Mouse (Mus musculus): ENCODE data around the gene 2210011C24Rik.

The 2210011C24Rik gene

DNA sequence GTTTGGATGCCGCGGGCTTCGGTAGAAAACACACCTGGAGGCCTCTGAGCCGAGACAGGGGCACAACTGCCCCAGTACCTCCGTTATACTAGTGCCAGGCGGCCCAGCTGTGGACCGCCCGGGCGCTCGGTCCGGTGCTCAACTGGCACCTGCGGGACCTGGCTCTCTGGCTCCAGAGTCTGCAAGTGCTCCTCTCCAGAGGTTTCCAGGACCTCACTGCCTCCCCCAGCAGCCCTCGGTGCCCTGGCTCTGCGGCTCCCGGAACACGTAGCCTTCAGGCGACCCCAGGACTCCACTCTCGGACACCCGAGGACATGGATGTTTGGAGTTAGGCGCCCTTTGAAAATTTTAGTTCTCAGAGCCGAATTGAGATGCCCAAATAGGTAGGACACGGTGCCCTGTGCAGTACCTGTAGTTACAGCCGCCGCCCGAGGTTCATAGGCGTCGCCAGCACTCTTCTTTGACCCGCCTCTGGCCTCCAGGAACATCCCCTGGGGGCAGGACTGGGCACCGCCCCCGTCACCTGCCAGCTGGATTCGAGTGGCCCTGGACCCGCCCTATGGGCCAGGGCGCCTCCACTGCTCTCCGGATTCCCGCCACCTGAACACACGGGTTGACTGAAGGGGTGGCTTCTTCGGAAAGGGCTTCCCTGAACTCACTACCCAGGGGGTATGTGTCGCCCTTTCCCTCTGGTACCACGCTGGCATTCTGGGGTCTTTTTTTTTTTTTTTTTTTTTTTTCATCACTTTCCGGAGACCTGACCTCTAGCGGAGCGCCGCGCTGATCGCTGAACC lies at the start of gene 2210011C24Rik:
TSS of gene 2210011C24Rik (minus strand) at position 467 of the 794 bp plus-strand sequence.
- no peak for DNase-seq (ENCODE audit: low spot score)

DNA sequence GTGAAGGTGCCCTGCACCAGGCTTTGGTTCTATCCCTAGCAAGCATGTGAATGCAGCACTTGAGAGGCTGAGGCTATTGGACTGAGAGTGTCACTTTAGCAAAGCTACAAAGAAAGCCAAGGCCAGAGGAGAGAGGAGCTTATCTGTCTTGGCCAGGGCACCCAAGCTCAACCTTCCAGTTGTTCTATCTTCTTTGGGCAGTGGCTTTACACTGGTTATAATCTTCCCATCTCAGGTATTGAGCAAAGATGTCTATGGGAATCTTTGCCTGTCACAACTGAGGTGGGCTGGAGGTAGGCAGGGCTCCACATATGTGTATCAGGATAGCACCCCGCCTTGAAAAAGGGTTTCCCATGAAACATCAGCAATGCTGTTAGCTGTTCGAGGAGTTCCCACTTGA lies 48.3 kb upstream of the 2210011C24Rik start:
- no peak for DNase-seq (ENCODE audit: low spot score)

DNA sequence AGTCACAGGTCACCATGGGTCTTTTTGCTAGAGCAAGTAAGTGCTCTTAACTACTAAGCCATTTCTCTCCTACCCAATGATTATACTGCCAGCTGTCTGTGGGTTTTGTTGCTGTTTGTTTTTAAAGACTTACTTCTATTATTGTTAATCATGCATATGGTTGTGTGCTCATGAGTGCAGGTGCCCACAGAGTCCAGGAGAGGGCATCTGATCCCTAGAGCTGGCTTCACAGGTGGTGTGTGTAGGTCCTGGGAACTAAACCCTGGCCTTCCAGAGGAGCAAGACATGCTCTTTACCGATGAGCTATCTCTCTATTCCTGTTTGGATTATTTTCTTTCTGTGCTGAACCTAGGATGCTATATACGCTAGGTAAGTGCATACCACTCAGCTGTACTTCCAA lies 47.3 kb upstream of the 2210011C24Rik start:
- no peak for DNase-seq (ENCODE audit: low spot score)

DNA sequence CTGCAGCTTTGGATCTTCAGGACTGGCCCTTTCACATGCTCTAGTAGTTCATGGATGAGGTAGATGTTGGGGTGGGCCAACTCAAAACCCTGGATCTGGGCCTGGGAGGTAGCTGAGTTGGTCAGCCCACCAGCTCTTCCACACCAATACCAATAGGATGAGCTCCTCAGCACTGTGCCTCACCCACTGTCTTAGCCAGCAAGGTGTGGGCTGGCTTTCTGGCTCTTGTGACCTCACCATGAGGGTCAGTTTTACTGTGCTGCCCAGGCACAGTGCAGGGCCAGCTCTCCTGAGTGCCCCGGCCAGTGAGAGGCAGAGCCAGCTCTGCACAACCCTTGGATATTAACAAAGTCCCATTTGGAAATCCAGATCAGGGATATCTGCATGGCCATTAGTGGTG lies 45.9 kb upstream of the 2210011C24Rik start:
- DNase-seq (ENCODE audit: low spot score) = no peak

DNA sequence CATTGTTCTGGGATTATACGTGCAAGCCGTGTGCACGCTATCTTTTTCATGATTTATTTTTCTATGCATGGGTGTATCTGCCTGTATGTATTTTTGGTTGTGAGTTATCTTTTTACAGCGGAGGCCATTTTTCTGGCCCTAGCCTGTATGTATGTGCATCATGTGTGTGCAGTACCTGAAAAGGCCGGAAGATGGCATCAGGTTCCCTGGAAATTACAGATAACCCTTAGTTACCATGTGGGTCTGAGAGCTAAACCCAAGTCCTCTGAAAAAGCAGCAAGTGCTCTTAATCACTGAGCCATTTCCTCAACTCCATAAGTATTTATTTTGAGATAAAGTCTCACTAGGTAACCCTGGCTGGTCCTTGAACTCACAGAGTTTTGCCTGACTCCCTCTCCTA lies 41.3 kb upstream of the 2210011C24Rik start:
- DNase-seq (ENCODE audit: low spot score) = no peak

DNA sequence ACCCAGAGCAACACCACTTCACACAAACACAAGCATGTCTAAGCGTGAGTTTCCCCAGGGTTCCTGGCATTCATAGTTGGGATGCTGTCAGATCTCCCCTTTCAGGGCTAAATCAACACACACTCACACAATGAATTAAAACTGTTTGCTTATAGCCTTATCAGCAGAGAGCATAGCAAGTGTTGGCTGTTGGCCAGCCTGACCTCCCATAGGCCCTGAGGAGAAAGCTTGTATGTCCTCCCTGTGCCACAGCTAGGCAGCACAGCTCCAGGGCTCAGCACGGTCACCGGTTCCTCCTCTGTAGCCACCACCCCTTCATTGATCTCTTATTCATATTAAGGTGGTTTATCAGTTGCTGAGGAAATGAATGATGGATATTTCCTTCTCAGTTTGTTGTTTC lies 40.8 kb upstream of the 2210011C24Rik start:
- no peak for DNase-seq (ENCODE audit: low spot score)

GRCm38 (mm10) chr8:84048171-84048570 lies 36.2 kb upstream of the 2210011C24Rik start:
- no peak for DNase-seq (ENCODE audit: low spot score)

DNA sequence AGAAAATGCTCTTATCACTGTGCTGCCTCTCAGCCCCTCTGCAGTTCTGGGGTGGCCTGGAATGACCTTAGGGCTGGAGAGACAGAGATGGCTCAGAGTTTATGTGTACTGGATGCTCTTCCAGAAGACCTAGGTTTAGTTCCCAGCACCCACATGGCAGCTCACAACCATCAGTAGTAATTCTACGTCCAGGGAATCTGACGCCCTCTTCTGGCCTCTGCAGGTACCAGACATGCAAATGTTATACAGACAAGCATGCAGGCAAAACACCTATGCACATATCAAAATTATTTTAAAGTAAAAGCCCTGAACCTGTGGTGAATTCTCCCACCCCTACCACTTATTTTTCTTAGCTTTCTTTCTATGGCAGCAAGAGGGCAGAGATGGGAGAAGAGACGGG lies 34.5 kb upstream of the 2210011C24Rik start:
- DNase-seq (ENCODE audit: low spot score) = no peak

- DNase-seq (ENCODE audit: low spot score) = no peak
Measured at GRCm38 (mm10) chr8:84044900-84045299, 32.9 kb upstream of the 2210011C24Rik start, which contains the start of gene Rln3. Gene Rln3, minus strand, starts transcription at chr8:84045000.

GRCm38 (mm10) chr8:84044103-84044502 lies 32.1 kb upstream of the 2210011C24Rik start:
- no peak for DNase-seq (ENCODE audit: low spot score)

- DNase-seq (ENCODE audit: low spot score) = no peak
Measured at GRCm38 (mm10) chr8:84042948-84043342, 31.0 kb upstream of the 2210011C24Rik start.

- DNase-seq (ENCODE audit: low spot score) = no peak
Measured at GRCm38 (mm10) chr8:84042066-84042947, 30.3 kb upstream of the 2210011C24Rik start, which contains the start of gene Il27ra. Gene Il27ra, minus strand, starts transcription at chr8:84042589.

DNA sequence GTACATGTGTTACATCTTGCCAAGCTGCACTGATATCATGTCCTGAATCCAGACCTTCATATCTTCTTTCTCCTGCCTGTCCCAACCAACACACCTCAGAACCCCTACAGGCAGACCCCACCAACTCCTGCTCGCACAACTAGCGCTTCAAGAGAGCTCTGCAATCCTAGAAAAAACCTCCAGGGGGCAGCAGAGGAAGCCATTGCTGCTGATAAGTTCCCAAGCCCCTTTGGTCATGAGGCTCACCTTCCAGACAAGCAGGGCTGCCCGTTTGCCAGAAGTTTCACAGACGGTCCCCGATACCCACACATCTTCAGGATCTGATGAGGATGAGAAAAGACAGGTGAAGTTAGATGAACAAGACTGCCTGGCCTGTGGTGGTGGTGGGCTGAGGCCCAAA lies 27.1 kb upstream of the 2210011C24Rik start:
- no peak for DNase-seq (ENCODE audit: low spot score)

GRCm38 (mm10) chr8:84038015-84038414 lies 26.0 kb upstream of the 2210011C24Rik start:
- DNase-seq (ENCODE audit: low spot score) = no peak

GRCm38 (mm10) chr8:84032777-84033176 lies 20.8 kb upstream of the 2210011C24Rik start:
- DNase-seq (ENCODE audit: low spot score) = no peak

DNA sequence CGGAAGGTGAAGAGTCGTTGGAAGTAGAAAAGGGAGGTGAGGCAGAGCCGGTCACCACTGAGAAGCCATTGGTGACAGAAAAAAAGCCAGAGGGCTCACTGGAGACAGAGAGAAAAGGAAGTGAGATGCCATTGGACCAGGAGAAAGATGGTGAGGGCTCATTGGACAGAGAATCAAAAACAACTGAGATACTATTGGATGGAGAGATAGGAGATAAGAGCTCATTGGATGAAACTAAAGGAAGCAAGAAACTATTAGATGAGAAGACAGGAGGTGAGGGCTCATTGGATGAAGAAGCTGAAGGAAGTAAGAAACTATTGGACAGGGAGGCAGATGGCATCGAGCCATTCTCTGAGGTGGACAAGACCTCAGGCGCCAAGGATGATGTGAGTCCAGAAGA lies 17.3 kb upstream of the 2210011C24Rik start:
- DNase-seq (ENCODE audit: low spot score) = no peak

DNA sequence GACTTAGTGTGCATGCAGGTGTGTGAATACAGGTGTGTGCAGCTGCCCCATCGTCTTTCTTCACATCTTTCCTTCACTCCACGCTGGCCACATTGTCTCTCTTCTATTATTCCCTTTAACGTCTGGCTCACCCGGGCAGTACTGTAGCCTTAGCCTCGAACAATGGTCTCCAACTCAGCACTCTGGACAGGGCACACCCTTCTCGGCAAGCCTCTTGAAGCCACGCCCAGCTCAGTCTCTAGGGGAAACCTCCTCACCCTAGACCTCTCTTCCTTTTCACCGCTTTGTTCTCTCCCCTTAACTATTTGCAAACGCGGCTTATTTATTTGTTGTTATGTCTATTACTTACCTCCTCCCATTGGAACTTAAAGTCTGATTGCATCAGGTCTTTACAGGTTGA lies 15.5 kb upstream of the 2210011C24Rik start:
- DNase-seq (ENCODE audit: low spot score) = no peak

GRCm38 (mm10) chr8:84025863-84026262 lies 13.9 kb upstream of the 2210011C24Rik start:
- no peak for DNase-seq (ENCODE audit: low spot score)

DNA sequence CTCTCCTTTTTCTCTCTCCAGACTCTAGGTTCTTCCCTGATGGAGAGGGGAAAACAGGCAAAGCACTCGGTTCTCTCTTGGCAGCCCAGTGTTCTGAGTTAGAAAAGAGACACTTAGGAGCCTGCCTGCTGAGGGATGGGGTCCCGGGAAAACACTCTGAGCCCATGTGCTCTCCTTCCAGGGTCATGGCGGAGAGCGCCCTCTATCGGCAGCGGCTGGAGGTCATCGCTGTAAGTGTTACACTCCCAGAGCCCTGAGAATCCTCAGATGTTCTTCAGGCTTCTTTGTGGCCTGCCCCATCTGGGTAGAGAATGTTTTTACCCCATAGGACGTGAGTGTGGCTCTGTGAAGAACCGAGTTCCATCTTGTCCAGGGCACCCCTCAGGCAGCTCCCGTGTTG lies 12.2 kb upstream of the 2210011C24Rik start:
- no peak for DNase-seq (ENCODE audit: low spot score)

DNA sequence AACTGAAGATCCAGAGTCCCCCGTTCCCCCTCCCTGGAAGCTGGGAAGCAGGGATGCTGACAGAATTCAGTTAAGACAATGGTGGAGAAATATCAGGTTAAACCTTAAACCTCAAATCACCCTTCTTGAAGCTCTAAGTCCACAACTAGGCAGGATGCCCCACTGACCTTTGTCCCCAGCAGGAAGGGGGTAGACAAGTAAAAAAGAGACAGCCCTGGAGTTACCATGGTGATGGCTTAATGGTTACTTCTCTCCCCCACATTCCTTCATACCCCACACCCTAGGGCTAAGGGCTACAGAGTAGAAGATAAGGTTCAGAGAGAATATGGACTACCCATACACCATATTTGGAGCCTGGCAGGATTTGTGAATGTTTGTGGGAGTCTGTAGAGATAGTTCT lies 11.7 kb upstream of the 2210011C24Rik start:
- no peak for DNase-seq (ENCODE audit: low spot score)

DNA sequence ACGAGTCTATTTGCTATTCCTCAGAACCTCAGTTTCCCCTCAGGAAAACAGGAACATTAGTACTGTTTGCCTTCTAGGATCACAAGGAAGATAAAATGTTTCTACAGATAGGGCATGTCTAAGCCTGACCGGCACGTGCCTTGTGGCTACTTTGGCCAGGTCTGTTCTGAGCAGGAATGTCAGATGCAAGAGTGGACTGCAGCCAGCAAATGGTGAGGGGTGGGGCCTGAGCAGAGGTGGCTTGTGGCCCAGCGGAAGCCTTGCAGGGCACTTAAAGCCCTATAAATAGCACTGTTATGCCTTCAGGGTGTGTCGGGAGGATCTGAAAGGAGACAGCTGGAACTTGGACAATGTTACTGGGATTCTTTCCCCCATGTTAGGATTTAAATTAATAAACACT lies 11.1 kb upstream of the 2210011C24Rik start:
- DNase-seq (ENCODE audit: low spot score) = no peak

- no peak for DNase-seq (ENCODE audit: low spot score)
Measured at GRCm38 (mm10) chr8:84021569-84021968, 9.6 kb upstream of the 2210011C24Rik start.

DNA sequence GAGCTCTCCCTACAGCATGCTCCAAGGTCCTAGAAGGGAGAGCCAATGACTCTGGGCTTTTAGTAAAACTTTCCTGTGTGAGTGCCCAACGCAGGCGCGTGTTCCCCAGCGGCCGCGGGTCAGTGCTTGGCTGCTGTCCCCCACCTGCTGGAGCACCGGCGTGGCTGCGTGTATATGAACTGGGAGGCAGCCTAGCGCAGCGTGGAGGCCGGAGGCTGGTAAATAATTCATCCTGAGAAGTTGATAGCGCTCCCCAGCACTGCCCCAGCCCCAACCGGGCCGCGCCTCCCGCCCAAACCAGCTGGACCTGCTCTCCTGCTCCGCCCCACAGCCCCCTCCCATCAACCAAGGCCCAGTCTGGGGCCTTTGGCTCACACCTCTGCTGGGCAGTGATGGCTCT lies 9.1 kb upstream of the 2210011C24Rik start, which contains the start of gene Palm3:
TSS of gene Palm3 (plus strand) at position 376 of the 400 bp plus-strand sequence.
- DNase-seq (ENCODE audit: low spot score) = no peak

Data from left cerebral cortex, adult 11 months (tissue).